Mouse (Mus musculus): ENCODE results near the gene Gm2075.
"Not testable (repeated sequence)": the region's sequence is repeated elsewhere in the genome, so short reads cannot be mapped to it uniquely, and the experiment has no call there.

Gene Gm2075

GRCm38 (mm10) chr12:88011548-88011947, at the start of gene Gm2075:
Gm2075 (plus strand) TSS chr12:88011848.
- not testable (repeated sequence) for DNase-seq (ENCODE audit: low spot score)

GRCm38 (mm10) chr12:87984000-87984399, 27.6 kb upstream of the Gm2075 start:
- not testable (repeated sequence) for DNase-seq (ENCODE audit: low spot score)

GRCm38 (mm10) chr12:88004118-88004517, 7.5 kb upstream of the Gm2075 start:
- not testable (repeated sequence) for DNase-seq (ENCODE audit: low spot score)

- not testable (repeated sequence) for DNase-seq (ENCODE audit: low spot score)
Observed at GRCm38 (mm10) chr12:88018671-88019070, 7.0 kb downstream of the Gm2075 start, which contains the start of gene Gm6803. Gm6803 (minus strand) TSS chr12:88018771.

GRCm38 (mm10) chr12:88026704-88027103, 15.1 kb downstream of the Gm2075 start, which contains the start of gene Gm2056:
Gm2056 (plus strand) TSS chr12:88027004.
- DNase-seq (ENCODE audit: low spot score): not testable (repeated sequence)

GRCm38 (mm10) chr12:88032250-88032649, 20.6 kb downstream of the Gm2075 start:
- DNase-seq (ENCODE audit: low spot score): not testable (repeated sequence)

- not testable (repeated sequence) for DNase-seq (ENCODE audit: low spot score)
Observed at GRCm38 (mm10) chr12:88039062-88039461, 27.4 kb downstream of the Gm2075 start.

- DNase-seq (ENCODE audit: low spot score): not testable (repeated sequence)
Observed at GRCm38 (mm10) chr12:88039703-88040102, 28.1 kb downstream of the Gm2075 start.

- not testable (repeated sequence) for DNase-seq (ENCODE audit: low spot score)
Observed at GRCm38 (mm10) chr12:88045226-88045625, 33.6 kb downstream of the Gm2075 start.

All from embryo, embryonic 10 days (tissue).